Mouse (Mus musculus): ENCODE results near the gene Dnah17. TPM values are rescaled to one million over a fixed set of nuclear protein-coding genes. Genes with fewer than 3 reads are reported as not detected.

Gene Dnah17
- polyA plus RNA-seq, 1 experiment from 2014 or later: 0.23 TPM

Small RNA genes within 50 kb of the gene (microRNA-seq; reads per million reads assigned to microRNA genes)
- gene Mir6933: not detected

Other genes with a start within 250 kb of the Dnah17 start
- 7.5 and 8.9 TPM in 2 replicates for gene Socs3, start 160.6 kb downstream of the Dnah17 start, polyA plus RNA-seq (2015; fragmentation: Nextera tagmentation; extraction: Ambion mirVana)
- gene Pgs1, start 144.3 kb downstream of the Dnah17 start, polyA plus RNA-seq (2015; fragmentation: Nextera tagmentation; extraction: Ambion mirVana): 67.3 and 68.4 TPM in 2 replicates
- gene Cyth1, start 118.0 kb upstream of the Dnah17 start, polyA plus RNA-seq (2015; fragmentation: Nextera tagmentation; extraction: Ambion mirVana): 19.7 and 23.3 TPM in 2 replicates
- 15.2 and 18.9 TPM in 2 replicates for gene Usp36, start 159.6 kb upstream of the Dnah17 start, polyA plus RNA-seq (2015; fragmentation: Nextera tagmentation; extraction: Ambion mirVana)
- 0.15 and 0.17 TPM in 2 replicates for gene Cep295nl, start 211.9 kb upstream of the Dnah17 start, polyA plus RNA-seq (2015; fragmentation: Nextera tagmentation; extraction: Ambion mirVana)
- gene Timp2, start 225.1 kb upstream of the Dnah17 start, polyA plus RNA-seq (2015; fragmentation: Nextera tagmentation; extraction: Ambion mirVana): 95.2 and 97.8 TPM in 2 replicates